Mouse (Mus musculus) C2C12 (cell line): ENCODE measurements around the gene Cend1.

Experiments used
- CTCF ChIP-seq: IDR thresholded peaks from one replicate; pipeline ENCODE4 v1.5.1; 2011; ENCODE audit not compliant: control insufficient read depth, insufficient read depth, insufficient read length
- MYOD1 ChIP-seq: IDR thresholded peaks from one replicate; pipeline ENCODE4 v1.6.1; 2011; ENCODE audit warnings: low read depth; ENCODE audit not compliant: control insufficient read depth, insufficient read length

DNA sequence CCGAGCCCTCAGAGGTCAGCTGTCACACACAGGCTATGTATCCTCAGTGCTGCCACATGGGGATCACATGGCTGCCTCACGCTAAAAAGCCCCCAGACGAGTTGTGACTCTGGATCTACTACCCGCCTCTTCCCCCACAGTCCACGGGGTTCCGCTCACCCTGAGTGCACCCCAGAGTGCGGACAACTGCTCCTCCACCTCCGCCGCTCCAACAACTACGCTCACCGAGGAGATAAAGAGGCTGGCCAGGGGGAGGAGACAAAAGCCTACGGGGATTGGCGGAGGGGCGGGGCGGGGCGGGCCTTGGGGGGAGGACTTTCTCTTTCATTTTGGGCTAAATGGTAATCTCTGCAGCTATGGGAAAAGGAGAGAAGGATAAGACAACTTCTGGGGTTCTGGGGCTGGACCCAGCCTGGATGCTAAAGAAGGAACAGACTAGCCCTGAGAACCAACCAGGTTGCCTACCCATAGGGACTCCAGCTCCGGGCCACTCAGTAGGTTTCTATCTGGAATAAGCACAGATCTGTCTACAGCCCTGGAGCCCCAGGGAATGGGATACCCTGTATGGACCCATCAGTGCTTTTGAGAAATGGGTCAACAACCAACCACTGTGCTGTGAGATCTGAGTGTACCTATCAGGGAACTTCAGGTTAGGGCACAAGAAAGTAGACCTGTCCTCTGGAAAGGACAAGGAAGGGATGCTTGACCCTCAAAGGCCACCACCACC is 6.0 kb upstream of the Cend1 start:
- TF ChIP-seq CTCF = no peak
- TF ChIP-seq MYOD1 = no peak
